Mouse (Mus musculus) ovary, postnatal 36 days (tissue): ENCODE results near the gene Wnt10b.
"Not testable (repeated sequence)": the region's sequence is repeated elsewhere in the genome, so short reads cannot be mapped to it uniquely, and the experiment has no call there.

ENCODE experiments used
- DNase-seq: peaks from one replicate; pipeline ENCODE4 v3.0.0; 2022; ENCODE audit warnings: low spot score, mixed read lengths

Gene Wnt10b

GRCm38 (mm10) chr15:98772511-98773211, 5.3 kb downstream of the Wnt10b start:
- DNase-seq = no peak

GRCm38 (mm10) chr15:98771813-98772425, 6.0 kb downstream of the Wnt10b start:
- DNase-seq = no peak

- no peak for DNase-seq
Observed at GRCm38 (mm10) chr15:98768259-98768658, 9.7 kb downstream of the Wnt10b start.

GRCm38 (mm10) chr15:98765929-98766328, 12.0 kb downstream of the Wnt10b start:
- DNase-seq = no peak

GRCm38 (mm10) chr15:98762670-98763529, 15.1 kb downstream of the Wnt10b start, which contains the start of gene Arf3:
Arf3 (minus strand) TSS chr15:98763214.
- peak; percentile 97 for DNase-seq

GRCm38 (mm10) chr15:98762201-98762621, 15.7 kb downstream of the Wnt10b start:
- peak; percentile 81 for DNase-seq

- no peak for DNase-seq
Observed at GRCm38 (mm10) chr15:98754125-98754524, 23.8 kb downstream of the Wnt10b start.

GRCm38 (mm10) chr15:98753021-98753423, 24.9 kb downstream of the Wnt10b start:
- no peak for DNase-seq

- DNase-seq = no peak
Observed at GRCm38 (mm10) chr15:98749093-98749492, 28.9 kb downstream of the Wnt10b start.

GRCm38 (mm10) chr15:98747296-98747695, 30.7 kb downstream of the Wnt10b start:
- no peak for DNase-seq

GRCm38 (mm10) chr15:98746344-98746965, 31.5 kb downstream of the Wnt10b start:
- no peak for DNase-seq

- not testable (repeated sequence) for DNase-seq
Observed at GRCm38 (mm10) chr15:98743863-98744262, 34.1 kb downstream of the Wnt10b start.

- no peak for DNase-seq
Observed at GRCm38 (mm10) chr15:98742766-98743428, 35.1 kb downstream of the Wnt10b start.

- DNase-seq = no peak
Observed at GRCm38 (mm10) chr15:98740219-98740618, 37.7 kb downstream of the Wnt10b start.

GRCm38 (mm10) chr15:98738796-98739195, 39.2 kb downstream of the Wnt10b start:
- no peak for DNase-seq

GRCm38 (mm10) chr15:98737881-98738280, 40.1 kb downstream of the Wnt10b start:
- DNase-seq = peak; percentile 31

- no peak for DNase-seq
Observed at GRCm38 (mm10) chr15:98736521-98736920, 41.4 kb downstream of the Wnt10b start.

- DNase-seq = no peak
Observed at GRCm38 (mm10) chr15:98733976-98734566, 43.9 kb downstream of the Wnt10b start.

GRCm38 (mm10) chr15:98733370-98733769, 44.6 kb downstream of the Wnt10b start:
- DNase-seq = no peak

GRCm38 (mm10) chr15:98732006-98732531, 45.9 kb downstream of the Wnt10b start:
- DNase-seq = no peak

- no peak for DNase-seq
Observed at GRCm38 (mm10) chr15:98730790-98731189, 47.2 kb downstream of the Wnt10b start.
